Mouse (Mus musculus) layer of hippocampus, adult 9-11 months (tissue): ENCODE measurements around the gene Adcy10.

Source experiments
- DNase-seq: peaks from one replicate; pipeline ENCODE4 v3.0.0; 2022

Adcy10 gene

GRCm38 (mm10) chr1:165484688-165485233 lies at the start of gene Adcy10:
TSS of gene Adcy10 (plus strand) at chr1:165485183.
- DNase-seq: no peak

GRCm38 (mm10) chr1:165438289-165439021 lies 46.5 kb upstream of the Adcy10 start:
- no peak for DNase-seq

- DNase-seq: no peak
These were observed 44.2 kb upstream of the Adcy10 start for GRCm38 (mm10) chr1:165440788-165441187.

- no peak for DNase-seq
These were observed 43.8 kb upstream of the Adcy10 start for GRCm38 (mm10) chr1:165441201-165441600.

GRCm38 (mm10) chr1:165441719-165442118 lies 43.3 kb upstream of the Adcy10 start:
- no peak for DNase-seq

- no peak for DNase-seq
These were observed 25.9 kb upstream of the Adcy10 start for GRCm38 (mm10) chr1:165459041-165459502.

- peak; percentile 32 for DNase-seq
These were observed 25.3 kb upstream of the Adcy10 start for GRCm38 (mm10) chr1:165459503-165460181.

- peak; percentile 99 for DNase-seq
These were observed 24.6 kb upstream of the Adcy10 start, which contains the start of the genes Dcaf6 and Mpc2 for GRCm38 (mm10) chr1:165460360-165460800. TSS of gene Dcaf6 (minus strand) at chr1:165460475. TSS of gene Mpc2 (plus strand) at chr1:165460637.

- peak; percentile 100 for DNase-seq
These were observed 24.1 kb upstream of the Adcy10 start for GRCm38 (mm10) chr1:165460801-165461377.

GRCm38 (mm10) chr1:165461681-165462080 lies 23.3 kb upstream of the Adcy10 start:
- DNase-seq: no peak

- no peak for DNase-seq
These were observed 22.1 kb upstream of the Adcy10 start for GRCm38 (mm10) chr1:165462861-165463260.

- DNase-seq: no peak
These were observed 20.4 kb upstream of the Adcy10 start for GRCm38 (mm10) chr1:165464574-165464973.

GRCm38 (mm10) chr1:165468971-165469370 lies 16.0 kb upstream of the Adcy10 start:
- DNase-seq: no peak

- DNase-seq: no peak
These were observed 15.3 kb upstream of the Adcy10 start for GRCm38 (mm10) chr1:165469717-165470116.

- DNase-seq: no peak
These were observed 13.5 kb upstream of the Adcy10 start for GRCm38 (mm10) chr1:165471490-165471889.

GRCm38 (mm10) chr1:165486108-165486507 lies 1.1 kb downstream of the Adcy10 start:
- DNase-seq: no peak

GRCm38 (mm10) chr1:165489197-165489596 lies 4.2 kb downstream of the Adcy10 start:
- no peak for DNase-seq

- DNase-seq: no peak
These were observed 13.9 kb downstream of the Adcy10 start for GRCm38 (mm10) chr1:165498856-165499255.

GRCm38 (mm10) chr1:165503307-165504024 lies 18.5 kb downstream of the Adcy10 start:
- DNase-seq: no peak

- no peak for DNase-seq
These were observed 21.3 kb downstream of the Adcy10 start for GRCm38 (mm10) chr1:165506303-165506702.

- DNase-seq: no peak
These were observed 25.2 kb downstream of the Adcy10 start for GRCm38 (mm10) chr1:165510161-165510560.

GRCm38 (mm10) chr1:165520716-165521115 lies 35.7 kb downstream of the Adcy10 start:
- DNase-seq: no peak
